Mouse (Mus musculus) embryonic fibroblast, embryonic 13.5 days (primary cell): ENCODE results near the gene Vmn1r235.

ENCODE experiments used
- CTCF ChIP-seq: IDR thresholded peaks from 2 replicates; pipeline ENCODE4 v1.5.1; 2011; ENCODE audit warnings: mild to moderate bottlenecking, control low read depth, low read length, moderate library complexity, borderline replicate concordance; ENCODE audit not compliant: insufficient read depth
- POLR2A ChIP-seq: IDR thresholded peaks from 2 replicates; pipeline ENCODE4 v1.6.1; 2011; ENCODE audit warnings: low read depth, mild to moderate bottlenecking, control low read depth, low read length, moderate library complexity

GRCm38 (mm10) chr17:21289695-21290094 lies 33.5 kb downstream of the Vmn1r235 start:
- TF ChIP-seq CTCF (no peak), POLR2A (no peak)
